Mouse (Mus musculus): ENCODE measurements around the gene Hmg20b. TPM values are rescaled to one million over a fixed set of nuclear protein-coding genes. Genes with fewer than 3 reads are reported as not detected.

Hmg20b gene
- polyA plus RNA-seq, 1 experiment from 2014 or later = 122 TPM

DNA sequence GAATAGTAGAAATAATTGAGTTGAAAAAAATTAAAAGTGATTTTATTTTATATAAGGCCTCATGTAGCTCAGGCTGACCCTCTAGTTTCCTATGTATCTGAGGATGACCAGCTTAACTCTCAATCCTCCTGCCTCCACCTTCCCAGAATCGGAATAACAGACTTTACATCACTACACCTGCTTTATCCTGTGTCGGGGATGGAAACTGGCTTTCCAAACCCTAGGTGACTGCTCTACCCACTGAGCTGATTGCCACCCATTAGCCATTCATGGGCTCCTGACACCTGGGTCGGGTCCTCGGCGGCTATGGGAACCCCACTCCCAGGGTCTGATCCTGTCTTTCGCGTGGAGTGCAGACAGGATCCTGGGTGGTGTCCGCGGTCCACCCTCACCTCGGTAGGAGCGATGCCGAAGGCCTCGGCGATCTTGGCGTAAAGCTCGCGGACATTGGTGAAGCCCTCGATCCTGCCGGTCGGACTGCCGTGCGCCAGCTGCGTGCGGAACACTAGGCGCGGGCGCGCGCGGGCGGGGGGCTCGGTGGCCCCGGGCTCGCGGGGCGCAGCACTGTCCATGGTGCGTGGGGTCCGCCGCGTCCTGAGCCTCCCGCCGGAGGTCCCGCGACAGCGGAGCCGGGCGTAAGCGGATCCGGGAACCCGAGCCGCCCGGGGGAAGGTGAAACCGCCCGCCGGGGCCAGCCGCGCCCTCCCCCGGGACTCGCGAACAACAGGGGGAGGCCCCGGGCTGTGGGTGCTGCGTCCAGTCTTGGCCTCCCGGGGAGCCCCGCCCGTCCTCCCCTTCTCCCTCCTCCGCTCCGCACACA lies 7.4 kb downstream of the Hmg20b start, which contains the start of gene Gipc3:
Gene Gipc3 (minus strand): TSS at position 581 of the 820 bp plus-strand sequence.
- WGBS = 7% methylated on average over 63 of the region's 67 CpGs
- Histone ChIP-seq H3K4me1 (peaks cover 36% of the 10 kb centered on the region), H3K27me3 (replicated peaks; ENCODE audit: low read depth, poor library complexity, severe bottlenecking) (peaks cover 90% of the 10 kb centered on the region), H3K4me3 (peak within 1 kb of the TSS; percentile 59), H3K36me3 (replicated peaks) (peaks cover 28% of the 10 kb centered on the region), H3K27ac (replicated peaks) (no peak within 1 kb of the TSS; the same call in 1 of the 2 replicates), H3K9me3 (no peaks in the 10 kb centered on the region)
- DNase-seq (ENCODE audit: low spot score) = no peak

- H3K4me3 ChIP-seq = no peak overlapping the region
- peaks cover 90% of the 10 kb centered on the region for H3K27me3 ChIP-seq (replicated peaks; ENCODE audit: low read depth, poor library complexity, severe bottlenecking)
- peaks cover 15% of the 10 kb centered on the region for H3K36me3 ChIP-seq (replicated peaks)
- peaks cover 24% of the 10 kb centered on the region for H3K4me1 ChIP-seq
- 34% methylated on average over 16 of the region's 16 CpGs for WGBS
- no peak overlapping the region for H3K27ac ChIP-seq (replicated peaks)
- no peaks in the 10 kb centered on the region for H3K9me3 ChIP-seq
- peak; percentile 81 for DNase-seq (ENCODE audit: low spot score)
Measured at GRCm38 (mm10) chr10:81341333-81341949, 8.8 kb downstream of the Hmg20b start.

DNA sequence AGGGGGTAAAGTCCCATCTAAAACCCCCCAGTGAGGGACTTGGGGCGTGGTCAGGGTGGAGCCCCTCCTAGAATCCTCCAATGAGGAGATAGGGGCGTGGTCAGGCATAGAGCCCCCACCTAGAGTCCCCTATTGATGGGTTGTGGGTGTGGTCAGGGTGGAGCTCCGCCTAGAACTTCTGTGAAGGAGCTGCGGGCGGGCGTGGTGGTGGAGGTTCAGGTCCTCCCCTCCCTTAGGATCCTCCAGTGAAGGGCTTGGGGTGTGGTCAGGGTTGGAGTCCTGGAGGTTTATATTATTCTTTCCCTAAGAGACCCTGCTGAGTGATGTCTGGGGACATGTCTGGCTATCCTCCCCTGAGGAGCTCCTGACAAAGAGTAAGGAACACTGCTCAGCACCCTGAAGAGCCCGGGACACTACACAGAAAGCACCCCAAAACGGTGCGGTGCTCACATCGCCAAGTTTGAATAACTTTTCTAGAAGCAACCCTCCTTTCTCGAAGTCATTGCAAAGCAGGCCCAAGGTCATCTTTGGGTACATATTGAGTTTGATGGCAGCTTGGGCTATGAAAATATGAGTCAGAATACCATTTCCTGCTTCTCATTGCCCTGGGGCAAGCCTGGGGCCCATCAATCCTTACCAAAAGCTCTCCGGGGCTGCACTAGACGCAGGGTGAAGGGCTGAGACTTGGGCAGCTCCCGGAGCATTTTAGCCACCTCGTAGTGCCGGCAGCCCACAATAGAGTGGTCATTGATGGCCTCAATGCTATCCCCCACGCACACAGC lies 9.5 kb downstream of the Hmg20b start:
- Histone ChIP-seq H3K27me3 (replicated peaks; ENCODE audit: low read depth, poor library complexity, severe bottlenecking) (peaks cover 89% of the 10 kb centered on the region), H3K36me3 (replicated peaks) (peaks cover 8% of the 10 kb centered on the region), H3K4me3 (no peak overlapping the region), H3K27ac (replicated peaks) (no peak overlapping the region), H3K9me3 (no peaks in the 10 kb centered on the region), H3K4me1 (peaks cover 25% of the 10 kb centered on the region)
- DNase-seq (ENCODE audit: low spot score) = no peak
- 38% methylated on average over 17 of the region's 17 CpGs for whole genome bisulfite sequencing

- DNase-seq (ENCODE audit: low spot score) = no peak
- no peak overlapping the region; the same call in 1 of the 2 replicates for H3K27ac ChIP-seq (replicated peaks)
- H3K36me3 ChIP-seq (replicated peaks) = no peaks in the 10 kb centered on the region
- H3K9me3 ChIP-seq = no peaks in the 10 kb centered on the region
- 92% methylated on average over 4 of the region's 4 CpGs for WGBS
- H3K4me3 ChIP-seq = no peak overlapping the region
- peaks cover 40% of the 10 kb centered on the region for H3K4me1 ChIP-seq
- H3K27me3 ChIP-seq (replicated peaks; ENCODE audit: low read depth, poor library complexity, severe bottlenecking) = peaks cover 89% of the 10 kb centered on the region
Measured at GRCm38 (mm10) chr10:81336558-81336957, 13.7 kb downstream of the Hmg20b start.

GRCm38 (mm10) chr10:81335393-81336340 lies 14.6 kb downstream of the Hmg20b start:
- peaks cover 88% of the 10 kb centered on the region for H3K27me3 ChIP-seq (replicated peaks; ENCODE audit: low read depth, poor library complexity, severe bottlenecking)
- DNase-seq (ENCODE audit: low spot score) = peak; percentile 62

DNA sequence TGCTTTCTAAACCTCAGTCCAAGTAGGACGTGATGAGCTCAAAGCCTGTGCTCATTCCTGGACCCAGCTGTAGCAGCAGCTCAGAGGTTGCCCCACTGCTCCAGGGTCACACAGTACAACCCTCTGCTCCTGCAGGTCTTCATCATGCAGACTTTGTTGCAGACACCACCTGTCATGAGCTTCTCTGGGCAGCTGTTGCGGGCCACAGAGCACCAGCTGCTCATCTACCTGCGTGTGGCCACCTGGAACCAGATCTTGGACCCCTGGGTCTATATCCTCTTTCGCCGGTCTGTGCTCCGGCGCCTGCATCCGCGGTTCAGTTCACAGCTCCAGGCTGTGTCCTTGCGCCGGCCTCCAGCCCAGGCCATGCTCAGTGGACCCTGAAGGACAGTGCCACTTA lies 16.0 kb downstream of the Hmg20b start:
- H3K4me3 ChIP-seq = no peak overlapping the region
- H3K27ac ChIP-seq (replicated peaks) = peak overlapping the region; percentile 81; the same call in 1 of the 2 replicates
- WGBS = 59% methylated on average over 11 of the region's 11 CpGs
- DNase-seq (ENCODE audit: low spot score) = no peak
- H3K4me1 ChIP-seq = peaks cover 40% of the 10 kb centered on the region
- H3K9me3 ChIP-seq = no peaks in the 10 kb centered on the region
- peaks cover 89% of the 10 kb centered on the region for H3K27me3 ChIP-seq (replicated peaks; ENCODE audit: low read depth, poor library complexity, severe bottlenecking)
- no peaks in the 10 kb centered on the region for H3K36me3 ChIP-seq (replicated peaks)

More at GRCm38 (mm10) chr10:81335393-81336340, 14.6 kb downstream of the Hmg20b start:
- no peaks in the 10 kb centered on the region for H3K9me3 ChIP-seq
- WGBS = 37% methylated on average over 19 of the region's 19 CpGs
- H3K36me3 ChIP-seq (replicated peaks) = no peaks in the 10 kb centered on the region
- peak overlapping the region; percentile 81 for H3K27ac ChIP-seq (replicated peaks)
- peaks cover 39% of the 10 kb centered on the region for H3K4me1 ChIP-seq
- peak overlapping the region; percentile 33 for H3K4me3 ChIP-seq

DNA sequence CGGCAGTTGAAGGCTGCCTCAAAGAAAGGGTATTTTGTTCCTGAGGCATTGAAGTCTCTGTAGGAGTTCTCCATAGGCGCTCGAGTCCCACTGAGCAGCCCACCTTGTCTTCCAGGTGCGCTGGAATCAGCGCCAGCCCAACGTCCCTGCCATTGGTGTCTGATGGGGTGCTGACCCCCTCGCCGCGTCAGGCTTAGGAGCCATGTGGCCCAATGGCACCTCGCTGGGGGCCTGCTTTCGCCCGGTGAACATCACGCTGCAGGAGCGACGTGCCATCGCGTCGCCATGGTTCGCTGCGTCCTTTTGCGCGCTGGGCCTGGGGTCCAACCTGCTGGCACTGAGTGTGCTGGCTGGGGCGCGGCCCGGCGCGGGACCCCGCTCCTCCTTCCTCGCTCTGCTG lies 18.0 kb downstream of the Hmg20b start:
- peaks cover 73% of the 10 kb centered on the region for H3K27me3 ChIP-seq (replicated peaks; ENCODE audit: low read depth, poor library complexity, severe bottlenecking)
- peaks cover 57% of the 10 kb centered on the region for H3K4me1 ChIP-seq
- peak overlapping the region; percentile 45 for H3K4me3 ChIP-seq
- 14% methylated on average over 29 of the region's 29 CpGs for WGBS
- H3K27ac ChIP-seq (replicated peaks) = peak overlapping the region; percentile 73
- no peak for DNase-seq (ENCODE audit: low spot score)
- H3K9me3 ChIP-seq = no peaks in the 10 kb centered on the region
- H3K36me3 ChIP-seq (replicated peaks) = peaks cover 17% of the 10 kb centered on the region

DNA sequence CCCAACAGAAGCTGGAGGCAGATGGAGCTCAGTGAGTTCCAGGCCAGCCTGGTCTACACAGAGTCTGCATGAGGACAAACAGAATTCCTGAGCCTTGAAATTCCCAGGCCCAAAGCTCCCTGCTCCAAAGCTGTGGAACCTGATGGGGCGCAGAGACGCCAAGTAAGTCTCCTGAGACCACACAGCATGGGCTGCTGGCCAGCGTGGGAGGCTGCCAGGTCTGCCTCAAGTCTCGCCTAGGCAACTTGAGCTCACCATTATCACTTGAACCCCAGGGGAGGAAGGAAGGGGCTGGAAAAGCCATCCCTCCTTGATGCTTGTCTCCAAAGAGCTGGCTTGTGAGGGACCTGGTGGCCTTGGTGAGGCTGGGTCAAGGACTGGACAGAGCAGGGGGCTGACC lies 20.3 kb downstream of the Hmg20b start:
- H3K27me3 ChIP-seq (replicated peaks; ENCODE audit: low read depth, poor library complexity, severe bottlenecking) = peaks cover 51% of the 10 kb centered on the region
- no peak overlapping the region for H3K4me3 ChIP-seq
- H3K27ac ChIP-seq (replicated peaks) = peak overlapping the region; percentile 36
- DNase-seq (ENCODE audit: low spot score) = no peak
- WGBS = 58% methylated on average over 4 of the region's 4 CpGs
- H3K9me3 ChIP-seq = no peaks in the 10 kb centered on the region
- H3K4me1 ChIP-seq = peaks cover 48% of the 10 kb centered on the region
- peaks cover 40% of the 10 kb centered on the region for H3K36me3 ChIP-seq (replicated peaks)

- Histone ChIP-seq H3K27ac (replicated peaks) (peak overlapping the region; percentile 36), H3K9me3 (no peaks in the 10 kb centered on the region), H3K36me3 (replicated peaks) (peaks cover 46% of the 10 kb centered on the region), H3K4me3 (peak overlapping the region; percentile 26; the same call in 1 of the 2 replicates), H3K27me3 (replicated peaks; ENCODE audit: low read depth, poor library complexity, severe bottlenecking) (peaks cover 45% of the 10 kb centered on the region), H3K4me1 (peaks cover 42% of the 10 kb centered on the region)
- no peak for DNase-seq (ENCODE audit: low spot score)
- WGBS = 75% methylated on average over 10 of the region's 10 CpGs
Measured at GRCm38 (mm10) chr10:81329194-81329975, 20.9 kb downstream of the Hmg20b start.

GRCm38 (mm10) chr10:81328386-81328785 lies 21.9 kb downstream of the Hmg20b start, which contains the start of gene Tbxa2r:
TSS of gene Tbxa2r (plus strand) at chr10:81328731.
- H3K4me1 ChIP-seq = peaks cover 40% of the 10 kb centered on the region
- H3K36me3 ChIP-seq (replicated peaks) = peaks cover 56% of the 10 kb centered on the region
- H3K4me3 ChIP-seq = peak within 1 kb of the TSS; percentile 26
- peak within 1 kb of the TSS; percentile 55 for H3K27ac ChIP-seq (replicated peaks)
- peaks cover 35% of the 10 kb centered on the region for H3K27me3 ChIP-seq (replicated peaks; ENCODE audit: low read depth, poor library complexity, severe bottlenecking)
- H3K9me3 ChIP-seq = no peaks in the 10 kb centered on the region
- 16% methylated on average over 10 of the region's 10 CpGs for WGBS
- no peak for DNase-seq (ENCODE audit: low spot score)

GRCm38 (mm10) chr10:81327959-81328358 lies 22.3 kb downstream of the Hmg20b start:
- Histone ChIP-seq H3K27me3 (replicated peaks; ENCODE audit: low read depth, poor library complexity, severe bottlenecking) (peaks cover 30% of the 10 kb centered on the region), H3K4me3 (peak overlapping the region; percentile 26; the same call in 1 of the 2 replicates), H3K4me1 (peaks cover 40% of the 10 kb centered on the region), H3K9me3 (no peaks in the 10 kb centered on the region), H3K36me3 (replicated peaks) (peaks cover 60% of the 10 kb centered on the region), H3K27ac (replicated peaks) (peak overlapping the region; percentile 55)
- WGBS = 26% methylated on average over 2 of the region's 2 CpGs
- DNase-seq (ENCODE audit: low spot score) = no peak
